Mouse (Mus musculus) left cerebral cortex, adult 2 months (tissue): ENCODE data around the gene Hunk. TPM values are rescaled to one million over a fixed set of nuclear protein-coding genes. Genes with fewer than 3 reads are reported as not detected.

Experiments used
- DNase-seq, 2 experiments: peaks; one replicate each; pipeline ENCODE4 v3.0.0; 2021 to 2022; ENCODE audit warnings: low spot score in 2 of 2, mixed read lengths in 1 of 2; ENCODE audit errors: extremely low spot score in 1 of 2
- H3K27ac ChIP-seq: fragments of 200-600 bp; 2 replicates; pipeline ENCODE4 v1.8.1; 2022
- H3K4me3 ChIP-seq: fragments of 200-600 bp; 2 replicates; pipeline ENCODE4 v1.8.1; 2022
- CTCF ChIP-seq: fragments of 200-600 bp; IDR thresholded peaks from 2 replicates; pipeline ENCODE4 v1.8.1; 2022; ENCODE audit warnings: antibody characterized with exemption, mild to moderate bottlenecking, moderate library complexity
- intact Hi-C: fragments of 180-260 bp; cut with DNase I; formaldehyde crosslinking; loops from one replicate; pipeline ENCODE4 v1.15.1; 2025
- total RNA-seq, 2 experiments: library from RNA; stranded (reverse); gene quantifications; 2 replicates each; pipeline ENCODE4 v1.2.3; 2021

Hunk gene
- total RNA-seq, 2 experiments from 2014 or later: 14.1 to 27.2 TPM

- no peak for DNase-seq
- Histone ChIP-seq H3K27ac (no peak overlapping the region), H3K4me3 (no peak overlapping the region)
- intact Hi-C loops: no loop called here
- no peak for TF ChIP-seq CTCF
Observed at GRCm38 (mm10) chr16:90521191-90521950, 135.6 kb downstream of the Hunk start.

GRCm38 (mm10) chr16:90521951-90522255 lies 136.1 kb downstream of the Hunk start:
- Histone ChIP-seq H3K4me3 (no peak overlapping the region), H3K27ac (no peak overlapping the region)
- intact Hi-C loops: no loop called here
- DNase-seq: no peak
- TF ChIP-seq CTCF: no peak

GRCm38 (mm10) chr16:90522575-90522974 lies 136.8 kb downstream of the Hunk start:
- TF ChIP-seq CTCF: no peak
- Histone ChIP-seq H3K27ac (no peak overlapping the region), H3K4me3 (no peak overlapping the region)
- DNase-seq: no peak
- intact Hi-C loops: no loop called here

- Histone ChIP-seq H3K27ac (no peak overlapping the region), H3K4me3 (no peak overlapping the region)
- no peak for TF ChIP-seq CTCF
- intact Hi-C loops: no loop called here
- no peak for DNase-seq
Observed at GRCm38 (mm10) chr16:90523373-90523772, 137.6 kb downstream of the Hunk start.

GRCm38 (mm10) chr16:90523894-90524293 lies 138.1 kb downstream of the Hunk start:
- intact Hi-C loops: no loop called here

GRCm38 (mm10) chr16:90524393-90524792 lies 138.6 kb downstream of the Hunk start:
- no peak for TF ChIP-seq CTCF
- Histone ChIP-seq H3K4me3 (no peak overlapping the region), H3K27ac (no peak overlapping the region)
- DNase-seq: no peak
- intact Hi-C loops: no loop called here

More at GRCm38 (mm10) chr16:90523894-90524293, 138.1 kb downstream of the Hunk start:
- TF ChIP-seq CTCF: no peak
- no peak for DNase-seq
- H3K4me3 ChIP-seq: no peak overlapping the region
- H3K27ac ChIP-seq: no peak overlapping the region

GRCm38 (mm10) chr16:90533119-90533673 lies 147.4 kb downstream of the Hunk start:
- DNase-seq: no peak
- H3K27ac ChIP-seq: no peak overlapping the region
- no peak overlapping the region for H3K4me3 ChIP-seq
- no peak for TF ChIP-seq CTCF
- intact Hi-C loops: no loop called here

- Histone ChIP-seq H3K27ac (no peak overlapping the region), H3K4me3 (no peak overlapping the region)
- no peak for DNase-seq
- intact Hi-C loops: no loop called here
- TF ChIP-seq CTCF: no peak
Observed at GRCm38 (mm10) chr16:90534591-90534990, 148.8 kb downstream of the Hunk start.

- H3K4me3 ChIP-seq: no peak overlapping the region
- H3K27ac ChIP-seq: no peak overlapping the region
- no peak for TF ChIP-seq CTCF
- intact Hi-C loops: no loop called here
- no peak for DNase-seq
Observed at GRCm38 (mm10) chr16:90538926-90539325, 153.1 kb downstream of the Hunk start.

- no peak for TF ChIP-seq CTCF
- no peak overlapping the region for H3K27ac ChIP-seq
- no peak overlapping the region for H3K4me3 ChIP-seq
- DNase-seq: no peak
- intact Hi-C loops: no loop called here
Observed at GRCm38 (mm10) chr16:90541191-90541590, 155.4 kb downstream of the Hunk start.

GRCm38 (mm10) chr16:90542383-90542782 lies 156.6 kb downstream of the Hunk start:
- intact Hi-C loops: no loop called here
- no peak overlapping the region for H3K27ac ChIP-seq
- no peak; the same call in none of the 2 replicates for TF ChIP-seq CTCF
- H3K4me3 ChIP-seq: no peak overlapping the region
- no peak for DNase-seq

- no peak for DNase-seq
- no peak overlapping the region for H3K27ac ChIP-seq
- intact Hi-C loops: no loop called here
Observed at GRCm38 (mm10) chr16:90544175-90544574, 158.4 kb downstream of the Hunk start.

GRCm38 (mm10) chr16:90545509-90545908 lies 159.7 kb downstream of the Hunk start:
- no peak for DNase-seq
- Histone ChIP-seq H3K27ac (no peak overlapping the region), H3K4me3 (no peak overlapping the region)
- intact Hi-C loops: no loop called here
- no peak for TF ChIP-seq CTCF

More at GRCm38 (mm10) chr16:90544175-90544574, 158.4 kb downstream of the Hunk start:
- TF ChIP-seq CTCF: no peak
- no peak overlapping the region for H3K4me3 ChIP-seq
